Mouse (Mus musculus) layer of hippocampus, adult 11-12 months (tissue): ENCODE measurements around the gene Adat3.
A peak's percentile ranks its signal among the peaks of the same experiment; 100 is the strongest.

Source experiments
- DNase-seq: peaks from one replicate; pipeline ENCODE4 v3.0.0; 2022; ENCODE audit warnings: low spot score

Adat3 gene

GRCm38 (mm10) chr10:80653156-80653720 is 50.6 kb downstream of the Adat3 start:
- DNase-seq, result no peak

DNA sequence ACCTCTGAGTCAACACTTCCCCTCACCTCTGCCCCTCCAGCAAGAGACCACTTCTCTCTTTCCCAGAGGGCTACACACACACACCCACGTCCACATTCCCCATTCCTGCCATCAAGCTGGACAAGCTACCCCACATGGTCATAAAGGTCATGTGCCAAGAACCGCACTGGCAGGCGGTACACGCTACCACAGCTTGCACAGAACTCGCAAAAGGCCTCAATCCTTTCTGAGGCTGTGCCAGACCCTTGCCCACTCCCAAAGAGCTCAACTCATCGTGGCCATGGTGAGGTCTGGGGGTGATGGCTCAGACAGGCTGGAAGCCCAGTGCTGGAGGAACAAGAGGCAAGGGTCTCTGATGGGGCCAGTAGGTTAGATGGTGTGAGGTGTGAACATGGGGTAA is 52.2 kb downstream of the Adat3 start:
- DNase-seq, result no peak

DNA sequence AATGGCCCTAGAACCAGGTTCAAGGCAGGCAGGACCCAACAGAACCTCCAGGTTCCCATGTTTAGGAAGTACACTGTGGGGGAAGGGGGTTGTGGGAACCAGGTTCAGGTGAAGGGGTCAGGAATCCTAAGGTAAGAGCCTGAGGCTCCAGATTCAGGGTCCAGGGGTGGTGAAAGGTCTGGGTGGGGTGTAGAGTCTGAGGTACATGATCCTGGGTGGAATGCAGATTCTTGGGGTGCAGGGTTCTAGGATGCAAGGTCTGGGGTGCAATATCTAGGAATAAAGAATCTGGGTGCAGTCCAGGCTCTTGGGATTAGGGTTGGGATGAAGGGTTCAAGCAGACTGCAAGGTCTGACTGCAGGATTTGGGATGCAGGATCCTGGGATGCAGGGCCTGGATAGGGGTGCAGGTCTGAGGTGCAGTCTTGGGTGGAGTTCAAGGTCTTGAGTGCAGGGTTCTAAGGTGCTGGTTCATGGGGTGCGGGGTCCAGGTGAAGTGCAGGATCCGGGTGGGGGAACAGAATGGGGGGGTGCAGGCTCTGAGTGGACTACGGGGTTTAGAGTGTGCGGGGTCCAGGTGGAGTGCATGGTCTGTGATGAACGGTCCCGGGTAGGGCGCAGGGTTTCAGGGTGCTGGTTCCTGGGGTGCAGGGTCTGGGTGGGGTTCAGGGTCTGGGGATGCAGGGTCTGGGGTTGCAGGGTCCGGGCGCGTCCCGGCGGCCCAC is 52.9 kb downstream of the Adat3 start:
- no peak for DNase-seq

- peak; percentile 96 for DNase-seq
Measured at GRCm38 (mm10) chr10:80656130-80656862, 53.6 kb downstream of the Adat3 start.

DNA sequence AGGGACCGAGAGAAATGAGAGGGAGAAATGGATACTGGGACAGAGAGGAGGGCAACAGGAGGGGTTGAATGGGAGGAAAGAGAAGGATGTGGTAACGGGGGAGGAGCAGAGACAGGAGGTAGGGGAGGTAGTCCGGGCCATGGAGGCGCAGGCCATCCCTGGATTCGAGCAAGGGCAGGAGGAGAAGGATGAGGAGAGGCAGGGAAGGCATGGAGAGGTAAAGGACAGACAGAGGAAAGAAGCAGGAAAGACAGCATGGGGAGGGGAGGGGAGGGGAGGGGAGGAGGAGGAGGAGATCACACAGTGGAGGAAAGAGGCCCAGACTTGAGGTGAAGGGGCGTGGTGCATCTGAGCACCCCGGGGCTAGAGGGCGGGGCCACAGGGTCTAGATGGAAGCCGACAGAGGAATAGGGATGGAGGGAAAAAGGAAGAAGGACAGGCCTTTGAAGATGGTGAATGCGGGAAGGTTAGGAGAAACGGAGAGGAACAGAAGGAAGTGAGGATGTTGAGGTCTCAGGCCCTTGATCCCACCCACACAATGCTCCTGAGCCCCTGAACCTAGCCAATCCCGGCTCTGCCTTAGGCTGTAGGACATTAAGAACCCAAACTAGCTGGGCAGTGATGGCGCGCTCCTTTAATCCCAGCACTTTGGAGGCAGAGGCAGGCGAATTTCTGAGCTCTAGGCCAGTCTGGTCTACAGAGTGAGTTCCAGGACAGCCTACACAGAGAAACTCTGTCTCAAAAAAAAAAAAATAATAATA is 54.4 kb downstream of the Adat3 start, which contains the start of gene Btbd2:
Gene Btbd2 (minus strand): TSS at position 209 of the 761 bp plus-strand sequence.
- no peak for DNase-seq
